Mouse (Mus musculus): ENCODE measurements around the gene Bri3. TPM values are rescaled to one million over a fixed set of nuclear protein-coding genes. Genes with fewer than 3 reads are reported as not detected.

The Bri3 gene
- total RNA-seq (2014; fragmentation: Nextera tagmentation), result 29.1 and 56.1 TPM in 2 replicates
- total RNA-seq (2017), result 12.2 and 20.2 TPM in 2 replicates

- ATAC-seq (replicated peaks; ENCODE audit: poor library complexity, severe bottlenecking), result no peak
Measured at GRCm38 (mm10) chr5:144243901-144244487, at the start of gene Bri3. Gene Bri3, plus strand, starts transcription at chr5:144244437.

- no peak for ATAC-seq (replicated peaks; ENCODE audit: poor library complexity, severe bottlenecking)
Measured at GRCm38 (mm10) chr5:144195567-144195966, 48.7 kb upstream of the Bri3 start.

DNA sequence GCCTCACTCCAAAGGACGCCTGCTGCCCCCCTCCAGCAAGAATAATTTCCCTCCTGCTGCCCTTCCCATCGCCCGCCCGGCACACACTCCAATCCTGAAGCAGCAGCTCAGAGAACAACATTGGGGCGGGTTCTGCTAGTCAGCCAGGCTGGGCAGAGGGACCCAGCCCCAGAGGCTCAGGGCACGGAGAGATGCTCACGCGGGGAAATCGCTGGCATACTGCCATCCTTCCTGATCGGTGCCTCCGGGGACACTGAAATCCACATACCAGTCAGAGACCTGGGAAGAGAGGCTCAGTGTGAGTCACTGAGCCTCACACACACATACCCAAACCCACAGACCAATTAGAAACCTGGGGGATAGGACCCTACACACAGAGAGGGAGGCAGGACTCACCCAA lies 43.6 kb upstream of the Bri3 start:
- no peak for ATAC-seq (replicated peaks; ENCODE audit: poor library complexity, severe bottlenecking)

DNA sequence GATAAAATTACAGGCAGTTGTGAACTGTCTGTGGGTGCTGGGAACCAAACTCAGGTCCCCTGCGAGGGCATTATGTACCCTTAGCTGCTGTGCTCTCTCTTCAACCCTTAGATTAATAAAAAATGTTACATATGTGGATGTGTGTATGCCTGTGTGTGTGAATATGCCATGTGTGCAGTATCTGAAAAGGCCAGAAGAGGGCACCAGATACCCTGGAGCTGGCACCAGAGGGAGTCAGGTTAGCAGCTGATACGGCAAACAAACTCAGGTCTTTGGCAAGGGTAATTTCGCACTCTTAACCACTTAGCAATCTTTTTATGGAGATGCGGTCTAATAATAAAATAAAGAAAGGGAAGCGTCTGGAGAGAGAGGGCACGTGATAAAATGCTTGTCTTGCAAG lies 41.8 kb upstream of the Bri3 start:
- no peak for ATAC-seq (replicated peaks; ENCODE audit: poor library complexity, severe bottlenecking)

DNA sequence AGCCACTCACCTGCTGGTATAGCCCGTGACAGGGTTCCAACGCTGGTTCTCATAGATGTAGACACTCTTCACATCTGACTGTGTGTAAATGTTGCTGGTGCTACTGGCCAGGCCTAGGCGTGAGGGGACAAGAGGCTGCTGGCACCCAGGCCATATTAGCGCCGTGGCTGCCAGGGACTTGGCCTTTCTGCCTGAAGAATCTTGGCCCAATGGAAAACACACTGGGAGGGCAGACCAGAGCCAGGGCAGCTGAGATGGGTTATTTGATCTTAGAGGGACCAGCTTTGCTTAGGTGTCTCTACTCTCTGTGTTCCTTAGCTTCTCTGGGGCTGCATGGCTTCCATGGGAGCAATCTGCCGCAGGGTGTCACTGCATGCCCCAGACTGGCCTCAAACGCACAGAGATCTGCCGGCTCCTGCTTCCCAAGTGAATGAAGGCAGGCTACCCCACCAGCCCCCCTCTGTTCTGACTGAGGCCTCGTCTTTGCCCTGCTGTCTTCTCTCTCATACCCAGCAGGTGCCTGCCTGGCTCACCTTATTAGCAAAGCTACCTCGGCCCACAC lies 40.8 kb upstream of the Bri3 start:
- ATAC-seq (replicated peaks; ENCODE audit: poor library complexity, severe bottlenecking), result no peak

DNA sequence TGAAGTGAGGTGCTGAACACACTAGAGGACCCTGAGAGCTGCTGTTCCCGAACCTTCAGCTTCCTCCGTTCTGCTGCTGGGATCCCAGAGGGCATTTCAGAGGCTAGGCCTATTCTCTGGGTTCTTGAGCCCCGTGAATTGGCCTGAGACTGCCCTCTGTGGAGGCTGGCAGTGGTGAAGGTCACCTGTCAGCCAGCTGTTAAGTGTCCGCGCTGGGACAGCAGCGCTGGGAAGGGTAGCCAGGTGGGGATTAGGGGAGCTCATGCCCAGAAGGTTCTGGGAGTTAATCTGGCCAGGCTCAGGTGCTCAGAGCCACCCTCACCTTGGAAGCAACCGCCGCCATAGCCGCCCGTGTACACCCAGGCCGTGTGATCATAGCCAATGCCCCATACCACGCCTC lies 39.9 kb upstream of the Bri3 start:
- no peak for ATAC-seq (replicated peaks; ENCODE audit: poor library complexity, severe bottlenecking)

DNA sequence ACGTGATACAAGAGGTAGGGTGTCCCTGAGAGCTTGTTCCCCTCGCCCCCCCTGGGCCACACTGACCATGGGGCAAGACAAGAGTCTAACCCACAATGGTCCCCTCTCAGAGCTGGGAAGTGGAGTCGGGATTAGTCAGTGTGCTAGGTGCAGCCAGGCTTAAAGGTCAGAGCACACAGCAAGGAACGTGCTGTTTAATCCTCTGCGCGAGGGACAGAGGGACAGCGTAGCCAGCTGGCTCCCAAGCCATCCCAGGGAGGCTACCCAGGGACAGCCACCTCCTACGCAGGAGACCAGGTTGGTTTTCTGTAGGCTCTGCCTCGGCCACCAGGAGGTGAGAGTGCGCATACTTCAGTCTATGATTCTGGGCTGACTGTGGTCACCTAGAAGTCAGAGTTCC lies 39.3 kb upstream of the Bri3 start:
- no peak for ATAC-seq (replicated peaks; ENCODE audit: poor library complexity, severe bottlenecking)

- ATAC-seq (replicated peaks; ENCODE audit: poor library complexity, severe bottlenecking), result no peak
Measured at GRCm38 (mm10) chr5:144206069-144206468, 38.2 kb upstream of the Bri3 start.

- ATAC-seq (replicated peaks; ENCODE audit: poor library complexity, severe bottlenecking), result peak; percentile 52
Measured at GRCm38 (mm10) chr5:144207478-144207877, 36.8 kb upstream of the Bri3 start.

GRCm38 (mm10) chr5:144214453-144214852 lies 29.8 kb upstream of the Bri3 start:
- ATAC-seq (replicated peaks; ENCODE audit: poor library complexity, severe bottlenecking), result peak; percentile 67

- peak; percentile 58 for ATAC-seq (replicated peaks; ENCODE audit: poor library complexity, severe bottlenecking)
Measured at GRCm38 (mm10) chr5:144215992-144216391, 28.2 kb upstream of the Bri3 start.

DNA sequence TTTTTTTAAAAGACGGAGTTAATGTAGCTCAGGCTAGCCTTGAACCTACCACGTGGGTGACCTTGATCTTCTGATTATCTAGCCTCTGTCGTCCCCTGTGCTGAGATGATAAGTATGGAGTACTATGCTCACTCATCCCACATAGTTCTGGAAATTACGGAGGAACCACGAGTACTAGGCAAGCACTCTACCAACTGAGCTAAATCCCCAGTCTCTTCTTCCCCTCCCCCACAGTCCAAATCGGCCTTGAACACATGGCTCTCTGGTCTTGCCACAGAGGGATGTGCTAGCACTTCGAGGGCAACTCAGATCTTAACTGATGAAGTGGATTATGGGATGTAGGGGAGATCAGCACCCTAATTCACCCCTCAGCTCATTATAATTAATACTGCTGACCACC lies 26.2 kb upstream of the Bri3 start:
- no peak for ATAC-seq (replicated peaks; ENCODE audit: poor library complexity, severe bottlenecking)

DNA sequence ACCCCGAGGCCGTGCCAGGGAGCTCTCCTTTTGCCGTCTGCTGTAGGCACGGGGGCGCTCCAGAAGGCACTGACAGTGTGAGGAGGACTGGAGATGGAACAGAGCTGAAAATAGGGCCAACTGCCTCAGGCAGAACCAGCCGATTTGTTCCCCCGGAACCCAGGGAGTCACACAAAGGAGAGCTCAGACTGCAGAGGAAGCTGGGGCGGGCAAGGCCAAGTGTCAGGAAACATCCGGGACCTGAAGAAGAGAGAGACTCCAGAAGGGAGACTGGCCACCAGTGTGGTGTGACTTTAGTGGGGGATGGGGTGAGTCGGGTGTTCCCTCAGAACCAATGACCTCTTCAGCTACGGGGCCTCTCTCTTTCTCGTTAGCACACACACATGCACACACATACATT lies 24.9 kb upstream of the Bri3 start:
- no peak for ATAC-seq (replicated peaks; ENCODE audit: poor library complexity, severe bottlenecking)

DNA sequence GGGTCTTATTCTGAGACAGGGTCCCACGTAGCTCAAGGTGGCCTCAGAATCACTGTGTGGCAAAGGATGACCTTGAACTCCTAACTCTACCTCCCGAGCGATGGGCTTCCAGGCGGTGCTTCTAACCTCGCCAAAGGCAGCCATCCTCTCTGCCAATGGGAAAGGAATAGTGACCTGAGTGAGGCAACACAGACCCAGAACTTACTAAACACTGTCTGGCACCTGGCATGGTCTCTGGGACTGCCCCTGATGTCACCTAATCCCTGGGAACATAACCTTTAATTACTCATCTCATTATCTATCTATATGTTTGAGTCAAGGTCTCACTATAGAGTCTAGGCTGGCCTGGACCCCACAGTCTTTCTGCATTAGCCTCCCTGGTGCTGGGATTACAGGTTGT lies 24.3 kb upstream of the Bri3 start:
- no peak for ATAC-seq (replicated peaks; ENCODE audit: poor library complexity, severe bottlenecking)

GRCm38 (mm10) chr5:144221305-144221704 lies 22.9 kb upstream of the Bri3 start:
- peak; percentile 61 for ATAC-seq (replicated peaks; ENCODE audit: poor library complexity, severe bottlenecking)

DNA sequence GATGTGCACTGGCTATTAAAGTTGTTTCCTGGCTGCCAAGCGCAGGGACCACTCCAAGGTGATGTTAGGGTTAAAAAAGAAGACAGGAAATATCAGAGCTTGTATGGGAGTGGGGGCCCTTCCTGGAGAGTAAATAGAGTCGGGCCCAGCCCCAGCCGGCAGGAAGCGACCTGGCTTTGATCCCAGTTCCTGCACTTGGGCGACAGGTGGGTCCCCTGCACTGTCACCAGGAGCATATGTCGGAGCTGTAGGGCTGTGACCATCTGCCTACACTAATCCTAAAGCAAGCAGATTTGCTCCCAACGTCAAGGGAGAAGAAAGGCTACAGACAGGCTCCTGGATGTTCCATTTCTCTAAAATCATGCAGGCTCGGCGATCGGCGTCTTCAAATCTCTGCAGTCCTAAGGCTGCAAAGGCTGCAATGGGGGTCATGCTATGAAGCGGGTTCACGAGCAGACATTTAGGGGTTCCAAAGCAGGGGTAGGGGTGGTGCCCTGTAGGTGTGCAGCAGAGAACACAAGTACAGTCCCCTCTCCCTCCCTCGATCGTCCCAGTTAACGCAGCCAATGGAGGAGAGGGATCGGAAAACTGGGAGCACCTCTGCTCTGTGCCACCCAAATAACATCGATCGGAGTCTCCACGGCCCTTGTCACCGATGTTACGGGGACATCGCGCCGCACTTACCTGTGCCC lies 21.3 kb upstream of the Bri3 start:
- peak; percentile 10 for ATAC-seq (replicated peaks; ENCODE audit: poor library complexity, severe bottlenecking)

DNA sequence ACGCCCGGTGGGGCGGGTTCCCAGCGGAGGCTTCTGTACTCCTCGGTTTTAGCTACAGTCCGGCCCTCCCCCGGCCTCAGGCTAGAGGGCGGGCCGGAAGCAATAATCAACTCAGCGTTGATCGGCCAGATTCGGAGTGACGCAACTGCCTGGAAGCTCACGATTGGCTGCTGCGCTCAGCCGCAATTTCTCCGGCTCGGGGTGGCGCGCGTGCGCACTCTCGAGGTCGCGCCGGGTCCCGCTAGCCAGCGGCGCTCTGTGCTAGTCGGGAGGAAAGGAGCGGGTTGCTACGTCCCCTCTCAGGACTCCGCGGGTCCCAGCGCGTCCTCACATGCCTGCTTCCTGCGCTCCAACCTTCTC lies 20.8 kb upstream of the Bri3 start, which contains the start of gene Tecpr1:
Tecpr1 (minus strand) TSS at position 113 of the 360 bp plus-strand sequence.
- ATAC-seq (replicated peaks; ENCODE audit: poor library complexity, severe bottlenecking), result peak; percentile 88

DNA sequence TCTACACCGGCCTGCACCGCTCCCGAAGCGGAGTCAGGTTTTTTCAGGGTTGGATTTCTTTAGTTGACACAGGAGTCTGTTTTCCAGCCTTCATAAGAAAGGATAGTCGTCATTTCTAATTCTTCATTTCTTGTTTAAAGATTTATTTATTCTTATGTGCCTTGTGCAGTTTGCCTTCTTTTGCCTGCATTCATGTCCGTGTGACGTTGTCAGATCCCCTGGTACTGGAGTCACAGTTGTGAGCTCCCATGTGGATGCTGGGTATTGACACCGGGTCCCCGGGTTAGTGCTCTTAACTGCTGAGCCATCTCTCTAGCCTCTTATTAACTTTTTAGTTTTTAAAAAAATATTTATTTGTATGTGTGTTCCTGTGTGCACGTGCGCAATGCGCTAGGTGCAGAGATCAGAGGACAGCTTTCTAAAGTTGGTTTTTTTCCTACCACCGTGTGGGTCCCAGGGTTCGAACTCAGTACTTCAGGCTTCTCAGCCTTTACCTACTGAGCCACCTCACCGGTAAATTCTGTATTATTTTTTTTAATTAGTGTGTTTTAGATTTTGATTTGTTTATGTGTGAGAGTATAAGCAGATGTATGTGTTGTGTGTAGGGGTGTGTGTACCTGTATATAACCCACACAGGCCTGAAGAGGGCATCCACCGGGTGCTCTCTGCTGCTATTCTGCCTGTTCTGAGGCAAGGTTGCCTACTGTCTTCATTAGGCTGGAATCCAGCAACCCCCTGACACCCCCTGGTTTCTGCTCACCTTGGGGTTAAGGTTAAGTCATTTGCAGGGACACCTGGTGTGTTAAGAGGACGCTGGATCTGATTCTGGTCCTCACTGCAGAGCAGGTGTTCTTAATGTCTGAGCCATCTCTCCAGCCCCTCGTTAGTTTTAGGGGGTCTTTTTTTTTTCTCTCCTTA lies 20.1 kb upstream of the Bri3 start:
- ATAC-seq (replicated peaks; ENCODE audit: poor library complexity, severe bottlenecking), result no peak

- ATAC-seq (replicated peaks; ENCODE audit: poor library complexity, severe bottlenecking), result no peak
Measured at GRCm38 (mm10) chr5:144226220-144226619, 18.0 kb upstream of the Bri3 start.

DNA sequence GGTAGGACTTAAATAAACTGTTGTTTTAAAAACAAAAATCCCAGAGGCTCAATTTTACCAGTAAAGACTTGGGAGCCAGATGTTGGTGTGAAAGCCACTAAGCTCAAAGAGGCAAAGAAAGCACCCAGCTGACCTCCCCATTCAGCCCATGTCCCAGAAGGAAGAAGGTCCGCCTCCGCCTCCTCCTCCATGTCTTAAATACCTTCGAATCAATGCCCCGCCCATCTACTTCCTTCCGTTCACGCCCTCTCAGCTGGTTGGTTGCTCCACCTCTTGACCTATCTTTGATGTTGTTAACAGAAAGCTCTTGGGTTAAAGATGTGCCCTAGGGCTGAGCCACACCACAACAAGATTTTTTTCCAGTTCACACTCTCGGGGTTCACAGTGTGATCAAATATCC lies 14.0 kb upstream of the Bri3 start:
- ATAC-seq (replicated peaks; ENCODE audit: poor library complexity, severe bottlenecking), result no peak

DNA sequence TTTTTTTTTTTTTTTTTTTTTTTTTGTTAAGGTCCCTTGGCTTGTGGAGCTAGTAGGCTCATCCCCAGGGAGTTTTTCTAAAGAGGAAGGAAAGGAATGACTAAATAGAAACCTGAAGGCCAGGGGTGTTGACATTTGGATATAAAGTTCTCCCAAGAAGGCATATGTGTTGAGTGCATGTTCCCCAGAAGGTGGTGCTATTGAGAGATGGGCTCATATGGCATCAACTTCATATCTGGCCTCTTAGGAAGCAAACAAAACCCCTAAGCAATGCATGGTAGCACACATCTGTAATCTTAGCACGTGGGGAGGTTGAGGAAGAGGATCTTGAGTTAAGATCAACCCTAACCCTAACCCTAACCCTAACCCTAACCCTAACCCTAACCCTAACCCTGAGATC lies 12.8 kb upstream of the Bri3 start:
- peak; percentile 84 for ATAC-seq (replicated peaks; ENCODE audit: poor library complexity, severe bottlenecking)

Data from granulocyte monocyte progenitor cell, adult 5-6 weeks (primary cell).